Mouse (Mus musculus): ENCODE measurements at regions not wholly inside any gene's neighbourhood (a gene's known extent, or its start where the extent isn't known, plus 50 kb on each side); places are given as distances from the start of the nearest gene placed in this dataset.

DNA sequence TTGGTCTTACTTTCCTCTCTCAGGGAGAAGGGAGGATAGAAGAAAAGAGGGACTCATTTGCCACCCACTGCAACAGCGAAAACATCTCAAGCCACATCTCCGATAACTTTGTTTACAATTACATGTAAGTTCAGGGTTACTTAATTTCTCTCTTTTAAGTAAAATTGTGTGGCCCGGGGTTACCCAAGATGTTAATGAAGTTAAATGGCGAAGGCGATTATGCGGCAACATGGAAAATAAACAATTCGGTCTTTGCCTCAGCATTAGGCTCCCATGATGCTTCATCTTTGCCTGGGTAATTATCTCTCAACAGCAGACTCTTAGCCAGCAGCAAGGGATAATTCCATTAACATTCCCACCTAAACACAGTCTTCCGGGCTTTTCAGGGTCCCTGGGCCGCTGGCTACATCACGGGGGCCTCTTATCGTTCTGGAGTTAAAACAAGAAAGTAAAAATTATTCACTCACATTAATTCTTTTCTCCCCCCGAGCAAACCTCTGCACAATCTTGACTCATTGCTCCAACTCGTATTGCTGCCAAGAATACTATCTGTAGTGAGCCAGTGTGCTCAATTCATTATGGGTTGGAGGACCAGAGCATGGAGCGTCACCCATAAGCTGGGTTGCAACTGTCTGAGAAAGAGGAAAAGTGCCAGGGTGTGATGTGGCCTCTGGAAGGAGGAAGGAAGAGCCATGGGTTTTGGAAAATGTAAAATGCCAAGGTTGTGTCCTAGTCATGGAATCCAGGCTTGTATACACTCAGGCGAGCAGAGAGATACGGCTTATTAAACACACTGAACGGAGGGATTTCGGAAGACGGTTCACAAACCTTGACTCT is 226.5 kb upstream of the Klf3 start:
- ATAC-seq (ENCODE audit: low read depth): no peak
- Histone ChIP-seq H3K9ac (ENCODE audit: low read depth, low read length) (no peak overlapping the region), H3K4me2 (ENCODE audit: low read depth, low read length) (no peak overlapping the region), H3K4me1 (ENCODE audit: control insufficient read depth, insufficient read depth, low read length) (peaks cover 18% of the 10 kb centered on the region), H3K27me3 (replicated peaks; ENCODE audit: control insufficient read depth, insufficient read depth, low read length) (no peaks in the 10 kb centered on the region), H3K9me3 (ENCODE audit: control insufficient read depth, low read length) (no peaks in the 10 kb centered on the region), H3K27ac (replicated peaks; ENCODE audit: low read depth, low read length) (no peak overlapping the region; the same call in 1 of the 2 replicates), H3K36me3 (ENCODE audit: control insufficient read depth, insufficient read depth, low read length) (no peaks in the 10 kb centered on the region), H3K4me3 (ENCODE audit: low read depth, low read length) (no peak overlapping the region)
- DNase-seq (ENCODE audit: low spot score): peak; percentile 28
- WGBS: 70% methylated on average over 19 of the region's 19 CpGs

DNA sequence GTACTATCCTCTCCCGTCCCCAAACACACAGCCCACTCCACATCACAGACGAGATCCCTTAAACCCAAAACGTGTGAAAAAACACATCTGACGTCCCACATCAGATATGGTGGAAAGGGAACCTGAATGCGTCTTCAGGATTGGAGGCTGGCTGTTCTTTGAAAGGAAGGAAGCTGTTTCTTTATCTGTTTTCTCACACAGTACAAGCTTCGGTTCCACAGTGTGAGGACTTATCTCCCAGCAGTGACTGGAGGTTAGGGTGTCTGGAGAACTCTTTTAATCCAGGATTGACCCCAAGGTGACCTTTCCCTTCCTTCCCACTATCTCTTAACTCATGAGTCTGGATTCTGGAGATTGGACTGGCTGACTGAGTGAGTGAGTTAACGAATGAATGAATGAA is 225.8 kb upstream of the Klf3 start:
- H3K4me1 ChIP-seq (ENCODE audit: control insufficient read depth, insufficient read depth, low read length): peaks cover 18% of the 10 kb centered on the region
- no peak overlapping the region for H3K4me3 ChIP-seq (ENCODE audit: low read depth, low read length)
- WGBS: 72% methylated on average over 7 of the region's 7 CpGs
- H3K9me3 ChIP-seq (ENCODE audit: control insufficient read depth, low read length): no peaks in the 10 kb centered on the region
- no peak overlapping the region; the same call in 1 of the 2 replicates for H3K27ac ChIP-seq (replicated peaks; ENCODE audit: low read depth, low read length)
- H3K9ac ChIP-seq (ENCODE audit: low read depth, low read length): no peak overlapping the region
- DNase-seq (ENCODE audit: low spot score) (no peak), ATAC-seq (ENCODE audit: low read depth) (no peak)
- H3K4me2 ChIP-seq (ENCODE audit: low read depth, low read length): no peak overlapping the region
- H3K36me3 ChIP-seq (ENCODE audit: control insufficient read depth, insufficient read depth, low read length): no peaks in the 10 kb centered on the region
- H3K27me3 ChIP-seq (replicated peaks; ENCODE audit: control insufficient read depth, insufficient read depth, low read length): no peaks in the 10 kb centered on the region

- no peak overlapping the region for H3K27ac ChIP-seq (replicated peaks; ENCODE audit: low read depth, low read length)
- peaks cover 18% of the 10 kb centered on the region for H3K4me1 ChIP-seq (ENCODE audit: control insufficient read depth, insufficient read depth, low read length)
- H3K9ac ChIP-seq (ENCODE audit: low read depth, low read length): no peak overlapping the region
- no peaks in the 10 kb centered on the region for H3K9me3 ChIP-seq (ENCODE audit: control insufficient read depth, low read length)
- no peaks in the 10 kb centered on the region for H3K27me3 ChIP-seq (replicated peaks; ENCODE audit: control insufficient read depth, insufficient read depth, low read length)
- DNase-seq (ENCODE audit: low spot score) (no peak), ATAC-seq (ENCODE audit: low read depth) (no peak)
- H3K4me2 ChIP-seq (ENCODE audit: low read depth, low read length): no peak overlapping the region
- H3K36me3 ChIP-seq (ENCODE audit: control insufficient read depth, insufficient read depth, low read length): no peaks in the 10 kb centered on the region
- H3K4me3 ChIP-seq (ENCODE audit: low read depth, low read length): no peak overlapping the region
- WGBS: 83% methylated on average over 6 of the region's 6 CpGs
Measured at GRCm38 (mm10) chr5:64578536-64578935, 224.7 kb upstream of the Klf3 start.

- no peak for DNase-seq (ENCODE audit: low spot score)
- H3K27me3 ChIP-seq (replicated peaks; ENCODE audit: control insufficient read depth, insufficient read depth, low read length): no peaks in the 10 kb centered on the region
- no peaks in the 10 kb centered on the region for H3K36me3 ChIP-seq (ENCODE audit: control insufficient read depth, insufficient read depth, low read length)
- peaks cover 18% of the 10 kb centered on the region for H3K4me1 ChIP-seq (ENCODE audit: control insufficient read depth, insufficient read depth, low read length)
- H3K4me3 ChIP-seq (ENCODE audit: low read depth, low read length): no peak overlapping the region
- ATAC-seq (ENCODE audit: low read depth): no peak
- H3K27ac ChIP-seq (replicated peaks; ENCODE audit: low read depth, low read length): no peak overlapping the region; the same call in 1 of the 2 replicates
- no peak overlapping the region for H3K9ac ChIP-seq (ENCODE audit: low read depth, low read length)
- H3K9me3 ChIP-seq (ENCODE audit: control insufficient read depth, low read length): no peaks in the 10 kb centered on the region
- WGBS: 32% methylated on average over 5 of the region's 5 CpGs
- 0 out of 2 replicates have a peak overlapping the region, but pooled peaks have one; percentile 19 for H3K4me2 ChIP-seq (ENCODE audit: low read depth, low read length)
Measured at GRCm38 (mm10) chr5:64579086-64579485, 224.1 kb upstream of the Klf3 start.

- Histone ChIP-seq H3K4me3 (ENCODE audit: low read depth, low read length) (no peak overlapping the region), H3K36me3 (ENCODE audit: control insufficient read depth, insufficient read depth, low read length) (no peaks in the 10 kb centered on the region), H3K27me3 (replicated peaks; ENCODE audit: control insufficient read depth, insufficient read depth, low read length) (no peaks in the 10 kb centered on the region), H3K4me2 (ENCODE audit: low read depth, low read length) (peak overlapping the region; percentile 19), H3K9ac (ENCODE audit: low read depth, low read length) (no peak overlapping the region), H3K9me3 (ENCODE audit: control insufficient read depth, low read length) (no peaks in the 10 kb centered on the region), H3K27ac (replicated peaks; ENCODE audit: low read depth, low read length) (peak overlapping the region; percentile 61), H3K4me1 (ENCODE audit: control insufficient read depth, insufficient read depth, low read length) (peaks cover 18% of the 10 kb centered on the region)
- 7% methylated on average over 14 of the region's 14 CpGs for WGBS
- DNase-seq (ENCODE audit: low spot score): peak; percentile 90
- peak; percentile 87 for ATAC-seq (ENCODE audit: low read depth)
Measured at GRCm38 (mm10) chr5:64579494-64580339, 223.5 kb upstream of the Klf3 start.

DNA sequence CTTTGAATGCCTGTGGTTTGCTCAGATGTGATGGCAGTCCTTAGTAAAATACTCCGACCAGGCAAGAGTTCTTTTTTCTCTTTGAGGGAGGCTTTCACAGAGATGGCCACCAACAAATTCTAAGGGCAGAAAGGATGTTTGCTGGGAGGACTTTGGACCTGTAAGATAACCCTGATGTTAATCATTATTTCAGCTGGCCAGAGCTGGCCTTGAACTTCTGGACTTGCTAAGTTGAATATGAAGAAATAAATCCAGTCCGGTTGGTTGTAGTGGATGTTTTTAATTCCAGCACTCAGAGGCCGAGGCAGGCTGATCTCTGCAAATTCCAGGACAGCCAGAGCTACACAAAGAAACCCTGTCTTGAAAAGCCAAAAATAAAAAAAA is 222.9 kb upstream of the Klf3 start:
- H3K27me3 ChIP-seq (replicated peaks; ENCODE audit: control insufficient read depth, insufficient read depth, low read length): no peaks in the 10 kb centered on the region
- H3K9ac ChIP-seq (ENCODE audit: low read depth, low read length): no peak overlapping the region
- ATAC-seq (ENCODE audit: low read depth) (no peak), DNase-seq (ENCODE audit: low spot score) (no peak)
- H3K9me3 ChIP-seq (ENCODE audit: control insufficient read depth, low read length): no peaks in the 10 kb centered on the region
- H3K4me3 ChIP-seq (ENCODE audit: low read depth, low read length): no peak overlapping the region
- no peaks in the 10 kb centered on the region for H3K36me3 ChIP-seq (ENCODE audit: control insufficient read depth, insufficient read depth, low read length)
- WGBS: 65% methylated on average over 3 of the region's 3 CpGs
- H3K4me2 ChIP-seq (ENCODE audit: low read depth, low read length): no peak overlapping the region
- H3K27ac ChIP-seq (replicated peaks; ENCODE audit: low read depth, low read length): peak overlapping the region; percentile 61
- peaks cover 18% of the 10 kb centered on the region for H3K4me1 ChIP-seq (ENCODE audit: control insufficient read depth, insufficient read depth, low read length)

GRCm38 (mm10) chr5:64580786-64581445 is 222.3 kb upstream of the Klf3 start:
- H3K9ac ChIP-seq (ENCODE audit: low read depth, low read length): no peak overlapping the region
- no peak for ATAC-seq (ENCODE audit: low read depth)
- no peaks in the 10 kb centered on the region for H3K9me3 ChIP-seq (ENCODE audit: control insufficient read depth, low read length)
- peaks cover 18% of the 10 kb centered on the region for H3K4me1 ChIP-seq (ENCODE audit: control insufficient read depth, insufficient read depth, low read length)
- H3K36me3 ChIP-seq (ENCODE audit: control insufficient read depth, insufficient read depth, low read length): no peaks in the 10 kb centered on the region
- H3K27me3 ChIP-seq (replicated peaks; ENCODE audit: control insufficient read depth, insufficient read depth, low read length): no peaks in the 10 kb centered on the region
- H3K4me2 ChIP-seq (ENCODE audit: low read depth, low read length): no peak overlapping the region
- peak overlapping the region; percentile 24; the same call in 1 of the 2 replicates for H3K27ac ChIP-seq (replicated peaks; ENCODE audit: low read depth, low read length)
- no peak overlapping the region for H3K4me3 ChIP-seq (ENCODE audit: low read depth, low read length)
- 82% methylated on average over 6 of the region's 6 CpGs for WGBS
- no peak for DNase-seq (ENCODE audit: low spot score)

DNA sequence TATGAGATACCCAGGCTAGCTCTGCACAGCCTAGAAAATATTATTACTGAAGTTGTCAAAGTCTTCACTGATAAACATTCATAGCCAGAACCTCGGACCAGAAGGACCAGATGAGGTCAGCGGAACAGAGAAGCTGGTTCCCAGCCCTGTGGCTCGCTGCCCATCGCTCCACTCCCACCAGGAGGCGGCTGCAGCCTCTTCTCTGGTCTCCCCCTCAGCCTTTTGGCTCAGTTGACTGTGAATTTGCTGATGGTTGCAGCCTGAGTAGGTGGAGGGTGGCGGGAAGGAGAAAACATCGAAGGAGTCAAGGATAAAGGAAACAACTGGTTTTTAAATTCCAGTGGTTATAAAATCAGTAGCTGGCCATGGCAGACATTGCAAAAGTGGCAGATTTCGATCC is 221.7 kb upstream of the Klf3 start:
- peak overlapping the region; percentile 24; the same call in 1 of the 2 replicates for H3K27ac ChIP-seq (replicated peaks; ENCODE audit: low read depth, low read length)
- H3K9me3 ChIP-seq (ENCODE audit: control insufficient read depth, low read length): no peaks in the 10 kb centered on the region
- DNase-seq (ENCODE audit: low spot score) (peak; percentile 55), ATAC-seq (ENCODE audit: low read depth) (no peak)
- WGBS: 64% methylated on average over 8 of the region's 8 CpGs
- H3K27me3 ChIP-seq (replicated peaks; ENCODE audit: control insufficient read depth, insufficient read depth, low read length): no peaks in the 10 kb centered on the region
- H3K36me3 ChIP-seq (ENCODE audit: control insufficient read depth, insufficient read depth, low read length): no peaks in the 10 kb centered on the region
- no peak overlapping the region for H3K4me2 ChIP-seq (ENCODE audit: low read depth, low read length)
- H3K4me3 ChIP-seq (ENCODE audit: low read depth, low read length): no peak overlapping the region
- H3K4me1 ChIP-seq (ENCODE audit: control insufficient read depth, insufficient read depth, low read length): peaks cover 18% of the 10 kb centered on the region
- no peak overlapping the region for H3K9ac ChIP-seq (ENCODE audit: low read depth, low read length)
